Mouse (Mus musculus): ENCODE results near the gene Utp3.

- TF ChIP-seq GATA1 (IDR thresholded peaks at IDR 0.05; ENCODE audit: borderline replicate concordance, low read length): no peak
- no peak for TF ChIP-seq FLI1 (IDR thresholded peaks at IDR 0.05; ENCODE audit: low read length)
These were observed 41.5 kb downstream of the Utp3 start for GRCm38 (mm10) chr5:88595537-88596455.
